Mouse (Mus musculus): Measurements from ENCODE around the gene Tmem86a. TPM values are rescaled to one million over a fixed set of nuclear protein-coding genes. Genes with fewer than 3 reads are reported as not detected.
"Not testable (repeated sequence)": the region's sequence is repeated elsewhere in the genome, so short reads cannot be mapped to it uniquely, and the experiment has no call there.

Gene Tmem86a
- polyA plus RNA-seq, 1 experiment from 2014 or later = 29.9 TPM

DNA sequence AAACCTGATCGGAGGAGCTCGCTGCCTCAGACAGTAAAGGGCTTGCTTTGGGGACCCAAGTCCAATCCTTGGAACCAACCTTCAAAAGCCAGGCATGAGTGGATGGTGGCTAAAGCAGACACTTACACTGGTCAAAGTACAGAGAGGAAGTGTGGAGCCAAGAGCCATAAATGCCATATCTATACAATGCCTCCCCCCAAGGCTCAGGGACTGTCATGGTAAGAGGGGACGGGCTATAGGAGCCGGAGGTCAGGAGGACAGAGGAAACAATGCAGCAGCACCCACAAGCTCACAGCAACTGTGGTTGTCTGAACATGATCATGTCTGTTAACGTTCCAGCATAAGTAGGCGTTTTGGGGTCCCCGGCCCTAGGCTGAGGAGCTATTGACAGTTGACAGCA lies 25.9 kb upstream of the Tmem86a start:
- Histone ChIP-seq H3K9me3 (replicated peaks; ENCODE audit: control insufficient read depth, low read length) (no peaks in the 10 kb centered on the region), H3K9ac (ENCODE audit: low read length) (no peak overlapping the region), H3K4me2 (ENCODE audit: low read depth, low read length) (no peak overlapping the region), H3K27me3 (ENCODE audit: control insufficient read depth, insufficient read depth, low read length) (no peaks in the 10 kb centered on the region), H3K4me1 (ENCODE audit: control insufficient read depth, insufficient read depth, low read length) (peaks cover 3% of the 10 kb centered on the region; the same call in 1 of the 2 replicates), H3K27ac (ENCODE audit: low read length) (no peak overlapping the region), H3K4me3 (replicated peaks; ENCODE audit: low read length) (no peak overlapping the region), H3K36me3 (ENCODE audit: control insufficient read depth, insufficient read depth, low read length) (no peaks in the 10 kb centered on the region)
- ATAC-seq (ENCODE audit: insufficient read depth, low FRiP score) = no peak
- 87% methylated on average over 7 of the region's 7 CpGs for WGBS

- peaks cover 3% of the 10 kb centered on the region; the same call in 1 of the 2 replicates for H3K4me1 ChIP-seq (ENCODE audit: control insufficient read depth, insufficient read depth, low read length)
- no peak for ATAC-seq (ENCODE audit: insufficient read depth, low FRiP score)
- H3K27ac ChIP-seq (ENCODE audit: low read length) = no peak overlapping the region
Observed at GRCm38 (mm10) chr7:47025429-47025828, 25.0 kb upstream of the Tmem86a start.

GRCm38 (mm10) chr7:47026899-47027298 lies 23.5 kb upstream of the Tmem86a start:
- not testable (repeated sequence) for ATAC-seq (ENCODE audit: insufficient read depth, low FRiP score)

More at GRCm38 (mm10) chr7:47025429-47025828, 25.0 kb upstream of the Tmem86a start:
- Histone ChIP-seq H3K9ac (ENCODE audit: low read length) (no peak overlapping the region), H3K9me3 (replicated peaks; ENCODE audit: control insufficient read depth, low read length) (no peaks in the 10 kb centered on the region), H3K4me2 (ENCODE audit: low read depth, low read length) (no peak overlapping the region), H3K27me3 (ENCODE audit: control insufficient read depth, insufficient read depth, low read length) (no peaks in the 10 kb centered on the region), H3K4me3 (replicated peaks; ENCODE audit: low read length) (no peak overlapping the region), H3K36me3 (ENCODE audit: control insufficient read depth, insufficient read depth, low read length) (no peaks in the 10 kb centered on the region)
- WGBS = 76% methylated on average over 9 of the region's 9 CpGs

GRCm38 (mm10) chr7:47027520-47027919 lies 22.9 kb upstream of the Tmem86a start:
- Histone ChIP-seq H3K4me1 (ENCODE audit: control insufficient read depth, insufficient read depth, low read length) (no peaks in the 10 kb centered on the region), H3K36me3 (ENCODE audit: control insufficient read depth, insufficient read depth, low read length) (no peaks in the 10 kb centered on the region), H3K9ac (ENCODE audit: low read length) (no peak overlapping the region), H3K4me3 (replicated peaks; ENCODE audit: low read length) (no peak overlapping the region), H3K27ac (ENCODE audit: low read length) (no peak overlapping the region), H3K4me2 (ENCODE audit: low read depth, low read length) (no peak overlapping the region), H3K27me3 (ENCODE audit: control insufficient read depth, insufficient read depth, low read length) (no peaks in the 10 kb centered on the region), H3K9me3 (replicated peaks; ENCODE audit: control insufficient read depth, low read length) (no peaks in the 10 kb centered on the region)
- ATAC-seq (ENCODE audit: insufficient read depth, low FRiP score) = no peak
- 73% methylated on average over 1 of the region's 1 CpGs for WGBS

More at GRCm38 (mm10) chr7:47026899-47027298, 23.5 kb upstream of the Tmem86a start:
- not testable (repeated sequence) for H3K4me1 ChIP-seq (ENCODE audit: control insufficient read depth, insufficient read depth, low read length); H3K4me3 ChIP-seq (replicated peaks; ENCODE audit: low read length); H3K9me3 ChIP-seq (replicated peaks; ENCODE audit: control insufficient read depth, low read length); H3K27ac ChIP-seq (ENCODE audit: low read length); H3K27me3 ChIP-seq (ENCODE audit: control insufficient read depth, insufficient read depth, low read length); H3K4me2 ChIP-seq (ENCODE audit: low read depth, low read length); H3K36me3 ChIP-seq (ENCODE audit: control insufficient read depth, insufficient read depth, low read length); H3K9ac ChIP-seq (ENCODE audit: low read length)
- 83% methylated on average over 3 of the region's 3 CpGs for WGBS

DNA sequence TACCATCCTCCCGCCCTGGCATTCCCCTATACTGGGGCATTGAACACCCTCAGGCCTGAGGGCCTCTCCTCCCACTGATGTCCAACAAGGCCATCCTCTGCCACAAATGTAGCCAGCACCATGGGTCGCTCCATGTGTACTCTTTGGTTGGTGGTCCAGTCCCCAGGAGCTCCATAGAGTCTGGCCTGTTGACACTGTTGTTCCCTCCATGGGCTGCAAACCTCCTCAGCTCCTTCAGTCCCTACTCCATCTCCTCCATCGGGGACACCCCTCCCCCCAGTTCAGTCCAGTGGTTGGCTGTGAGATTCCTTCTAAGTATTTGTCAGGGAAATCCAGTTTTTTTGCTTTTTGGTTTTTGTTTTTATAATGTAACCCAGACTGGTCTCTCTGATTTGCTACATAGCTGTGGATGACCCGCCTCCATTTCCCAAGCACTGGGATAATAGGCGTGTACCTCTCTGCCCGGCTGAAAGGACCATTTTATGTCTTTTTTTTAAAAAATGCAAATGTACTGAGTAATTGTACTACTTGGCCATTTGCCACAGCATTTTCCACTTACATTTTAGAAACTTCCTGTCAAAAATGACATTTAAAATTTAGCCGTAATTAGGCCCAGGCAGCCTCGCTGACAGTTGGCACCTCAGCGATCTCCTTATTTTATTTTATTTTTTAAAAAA lies 19.7 kb upstream of the Tmem86a start:
- no peak overlapping the region for H3K27ac ChIP-seq (ENCODE audit: low read length)
- no peaks in the 10 kb centered on the region for H3K4me1 ChIP-seq (ENCODE audit: control insufficient read depth, insufficient read depth, low read length)
- H3K4me2 ChIP-seq (ENCODE audit: low read depth, low read length) = no peak overlapping the region
- H3K9ac ChIP-seq (ENCODE audit: low read length) = no peak overlapping the region
- WGBS = 74% methylated on average over 9 of the region's 9 CpGs
- H3K9me3 ChIP-seq (replicated peaks; ENCODE audit: control insufficient read depth, low read length) = no peaks in the 10 kb centered on the region
- H3K27me3 ChIP-seq (ENCODE audit: control insufficient read depth, insufficient read depth, low read length) = no peaks in the 10 kb centered on the region
- no peaks in the 10 kb centered on the region for H3K36me3 ChIP-seq (ENCODE audit: control insufficient read depth, insufficient read depth, low read length)
- no peak for ATAC-seq (ENCODE audit: insufficient read depth, low FRiP score)
- H3K4me3 ChIP-seq (replicated peaks; ENCODE audit: low read length) = no peak overlapping the region

GRCm38 (mm10) chr7:47031371-47031770 lies 19.0 kb upstream of the Tmem86a start:
- WGBS = 61% methylated on average over 4 of the region's 4 CpGs
- Histone ChIP-seq H3K27ac (ENCODE audit: low read length) (no peak overlapping the region), H3K4me3 (replicated peaks; ENCODE audit: low read length) (no peak overlapping the region), H3K36me3 (ENCODE audit: control insufficient read depth, insufficient read depth, low read length) (no peaks in the 10 kb centered on the region), H3K9ac (ENCODE audit: low read length) (no peak overlapping the region), H3K4me1 (ENCODE audit: control insufficient read depth, insufficient read depth, low read length) (no peaks in the 10 kb centered on the region), H3K9me3 (replicated peaks; ENCODE audit: control insufficient read depth, low read length) (no peaks in the 10 kb centered on the region), H3K27me3 (ENCODE audit: control insufficient read depth, insufficient read depth, low read length) (no peaks in the 10 kb centered on the region), H3K4me2 (ENCODE audit: low read depth, low read length) (no peak overlapping the region)
- no peak for ATAC-seq (ENCODE audit: insufficient read depth, low FRiP score)

DNA sequence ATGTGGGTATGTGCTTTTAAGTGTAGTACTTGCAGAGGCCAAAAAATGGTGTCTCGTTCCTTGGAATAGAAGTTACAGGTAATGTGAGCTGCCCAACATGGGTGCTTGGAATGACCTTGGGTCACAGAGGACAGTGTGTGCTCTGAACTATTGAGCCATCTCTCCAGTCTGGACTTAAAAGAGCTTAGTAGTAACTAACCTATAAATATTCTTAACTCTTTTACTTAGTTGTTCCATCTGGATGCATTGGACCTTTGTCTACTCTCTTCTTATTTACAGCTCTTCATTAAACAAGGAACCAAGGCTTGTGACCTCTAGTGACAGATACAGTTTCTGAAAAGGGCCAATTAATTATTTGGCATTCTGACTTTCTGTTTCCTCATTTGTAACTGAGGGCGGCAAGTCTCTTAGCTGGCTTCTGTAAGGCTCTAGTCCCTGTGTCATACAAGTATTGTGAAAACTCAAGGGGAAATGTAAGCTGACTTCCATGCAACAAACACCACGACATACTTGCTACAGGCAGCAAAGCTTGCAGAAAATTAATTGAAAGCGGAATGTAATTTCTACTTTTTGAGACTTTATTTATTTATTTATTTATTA lies 15.5 kb upstream of the Tmem86a start:
- no peaks in the 10 kb centered on the region for H3K27me3 ChIP-seq (ENCODE audit: control insufficient read depth, insufficient read depth, low read length)
- no peak overlapping the region for H3K4me2 ChIP-seq (ENCODE audit: low read depth, low read length)
- ATAC-seq (ENCODE audit: insufficient read depth, low FRiP score) = no peak
- H3K4me1 ChIP-seq (ENCODE audit: control insufficient read depth, insufficient read depth, low read length) = no peaks in the 10 kb centered on the region
- no peaks in the 10 kb centered on the region for H3K9me3 ChIP-seq (replicated peaks; ENCODE audit: control insufficient read depth, low read length)
- 85% methylated on average over 4 of the region's 4 CpGs for WGBS
- no peak overlapping the region for H3K4me3 ChIP-seq (replicated peaks; ENCODE audit: low read length)
- no peaks in the 10 kb centered on the region for H3K36me3 ChIP-seq (ENCODE audit: control insufficient read depth, insufficient read depth, low read length)
- H3K27ac ChIP-seq (ENCODE audit: low read length) = no peak overlapping the region
- H3K9ac ChIP-seq (ENCODE audit: low read length) = no peak overlapping the region

GRCm38 (mm10) chr7:47035426-47035825 lies 15.0 kb upstream of the Tmem86a start:
- Histone ChIP-seq H3K27ac (ENCODE audit: low read length) (no peak overlapping the region), H3K27me3 (ENCODE audit: control insufficient read depth, insufficient read depth, low read length) (no peaks in the 10 kb centered on the region), H3K4me3 (replicated peaks; ENCODE audit: low read length) (no peak overlapping the region), H3K4me2 (ENCODE audit: low read depth, low read length) (no peak overlapping the region), H3K9ac (ENCODE audit: low read length) (no peak overlapping the region), H3K36me3 (ENCODE audit: control insufficient read depth, insufficient read depth, low read length) (no peaks in the 10 kb centered on the region), H3K9me3 (replicated peaks; ENCODE audit: control insufficient read depth, low read length) (no peaks in the 10 kb centered on the region), H3K4me1 (ENCODE audit: control insufficient read depth, insufficient read depth, low read length) (no peaks in the 10 kb centered on the region)
- 67% methylated on average over 8 of the region's 8 CpGs for WGBS
- no peak for ATAC-seq (ENCODE audit: insufficient read depth, low FRiP score)

- no peaks in the 10 kb centered on the region for H3K9me3 ChIP-seq (replicated peaks; ENCODE audit: control insufficient read depth, low read length)
- no peak overlapping the region for H3K27ac ChIP-seq (ENCODE audit: low read length)
- ATAC-seq (ENCODE audit: insufficient read depth, low FRiP score) = no peak
- H3K4me1 ChIP-seq (ENCODE audit: control insufficient read depth, insufficient read depth, low read length) = peaks cover 9% of the 10 kb centered on the region; the same call in 1 of the 2 replicates
- no peak overlapping the region for H3K4me2 ChIP-seq (ENCODE audit: low read depth, low read length)
- H3K4me3 ChIP-seq (replicated peaks; ENCODE audit: low read length) = no peak overlapping the region
- H3K36me3 ChIP-seq (ENCODE audit: control insufficient read depth, insufficient read depth, low read length) = no peaks in the 10 kb centered on the region
- WGBS = 87% methylated on average over 3 of the region's 3 CpGs
- H3K27me3 ChIP-seq (ENCODE audit: control insufficient read depth, insufficient read depth, low read length) = no peaks in the 10 kb centered on the region
- H3K9ac ChIP-seq (ENCODE audit: low read length) = no peak overlapping the region
Observed at GRCm38 (mm10) chr7:47041706-47042105, 8.7 kb upstream of the Tmem86a start.
